Mouse (Mus musculus) kidney, embryonic 15.5 days (tissue): Measurements from ENCODE around the gene 0610009B22Rik. TPM values are rescaled to one million over a fixed set of nuclear protein-coding genes. Genes with fewer than 3 reads are reported as not detected.
A peak's percentile ranks its signal among the peaks of the same experiment; 100 is the strongest.
"Not testable (repeated sequence)": the region's sequence is repeated elsewhere in the genome, so short reads cannot be mapped to it uniquely, and the experiment has no call there.

Source experiments
- ATAC-seq: fragments of 200-750 bp; cut with Nextera tagmentation; replicated peaks from 2 replicates; pipeline ENCODE4 v1.8.0; 2017; ENCODE audit warnings: moderate TSS enrichment; ENCODE audit not compliant: low FRiP score
- H3K27ac ChIP-seq: fragments of 300-500 bp; sonication (generic); 2 replicates; pipeline ENCODE4 v1.5.1; 2015; ENCODE audit warnings: mild to moderate bottlenecking, inconsistent platforms
- H3K27me3 ChIP-seq: fragments of 300-500 bp; sonication (generic); 2 replicates; pipeline ENCODE4 v1.6.1; 2015; ENCODE audit warnings: inconsistent platforms
- H3K36me3 ChIP-seq: fragments of 300-500 bp; sonication (generic); 2 replicates; pipeline ENCODE4 v1.6.1; 2015; ENCODE audit warnings: inconsistent platforms
- H3K4me1 ChIP-seq: fragments of 300-500 bp; sonication (generic); 2 replicates; pipeline ENCODE4 v1.6.1; 2015; ENCODE audit warnings: inconsistent platforms
- H3K4me2 ChIP-seq: fragments of 300-500 bp; sonication (generic); 2 replicates; pipeline ENCODE4 v1.6.1; 2015; ENCODE audit warnings: moderate library complexity, mild to moderate bottlenecking, inconsistent platforms
- H3K4me3 ChIP-seq: fragments of 300-500 bp; sonication (generic); replicated peaks from 2 replicates; pipeline ENCODE4 v1.5.1; 2015; ENCODE audit warnings: mild to moderate bottlenecking, inconsistent platforms
- H3K9ac ChIP-seq: fragments of 300-500 bp; sonication (generic); 2 replicates; pipeline ENCODE4 v1.6.1; 2015; ENCODE audit warnings: mild to moderate bottlenecking, inconsistent platforms
- H3K9me3 ChIP-seq: fragments of 300-500 bp; sonication (generic); replicated peaks from 2 replicates; pipeline ENCODE4 v1.6.1; 2016; ENCODE audit warnings: inconsistent platforms
- WGBS: fragments of 180-500 bp; shearing (Covaris S2); methylation state at CpG from one replicate; pipeline ENCODE4 v1.1.7; 2015; ENCODE audit warnings: mixed read lengths; 5-methylcytosine and 5-hydroxymethylcytosine counted together
- polyA plus RNA-seq: library from polyadenylated mRNA; unstranded; fragments of >200 nt; fragmentation: Nextera tagmentation; extraction: Ambion mirVana; gene quantifications from 2 replicates; pipeline ENCODE4 v1.2.1, GENCODE M21; 2015

The 0610009B22Rik gene
- polyA plus RNA-seq, 1 experiment from 2014 or later, result 107 TPM

DNA sequence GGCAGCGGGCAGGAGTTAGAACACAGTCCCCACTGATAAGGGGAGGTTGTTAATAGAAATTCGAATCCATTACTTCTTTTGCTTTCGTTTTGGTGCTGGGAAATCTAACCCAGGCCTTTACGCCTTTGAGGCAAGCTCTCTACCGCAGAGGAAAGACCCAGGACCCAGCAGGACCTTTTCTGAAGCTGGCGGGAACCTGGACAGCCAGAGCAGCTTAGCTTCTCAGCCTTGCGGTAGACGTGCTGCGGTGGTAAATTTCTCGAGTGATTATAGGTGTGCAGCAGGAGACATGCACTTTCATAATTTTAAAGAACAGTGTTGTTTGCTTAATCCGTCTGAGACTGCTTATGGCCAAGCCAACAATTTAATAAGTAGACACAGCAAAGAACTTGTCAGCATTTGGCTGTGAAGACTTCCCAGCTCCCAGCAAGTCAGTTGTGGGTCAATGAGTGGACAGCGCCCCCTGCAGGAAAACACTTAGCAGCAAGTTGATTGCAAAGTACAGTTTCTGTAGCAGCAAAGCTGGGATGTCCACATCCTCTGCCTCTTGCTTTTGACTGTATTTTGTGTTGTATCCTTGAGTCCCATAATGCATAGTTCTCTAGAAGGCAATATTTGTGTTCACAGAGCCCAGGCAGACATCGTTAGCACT, 7.2 kb downstream of the 0610009B22Rik start:
- 0 out of 2 replicates have a peak, but pooled peaks cover 3% of the 10 kb centered on the region for H3K4me1 ChIP-seq
- H3K4me3 ChIP-seq, result no peak overlapping the region
- no peaks in the 10 kb centered on the region for H3K9me3 ChIP-seq
- no peaks in the 10 kb centered on the region for H3K27me3 ChIP-seq
- ATAC-seq, result peak; percentile 70; the same call in 1 of the 2 replicates
- no peak overlapping the region for H3K27ac ChIP-seq
- peaks cover 5% of the 10 kb centered on the region; the same call in 1 of the 2 replicates for H3K36me3 ChIP-seq
- peak overlapping the region; percentile 21; the same call in 1 of the 2 replicates for H3K4me2 ChIP-seq
- 35% methylated on average over 13 of the region's 13 CpGs for WGBS
- no peak overlapping the region for H3K9ac ChIP-seq

DNA sequence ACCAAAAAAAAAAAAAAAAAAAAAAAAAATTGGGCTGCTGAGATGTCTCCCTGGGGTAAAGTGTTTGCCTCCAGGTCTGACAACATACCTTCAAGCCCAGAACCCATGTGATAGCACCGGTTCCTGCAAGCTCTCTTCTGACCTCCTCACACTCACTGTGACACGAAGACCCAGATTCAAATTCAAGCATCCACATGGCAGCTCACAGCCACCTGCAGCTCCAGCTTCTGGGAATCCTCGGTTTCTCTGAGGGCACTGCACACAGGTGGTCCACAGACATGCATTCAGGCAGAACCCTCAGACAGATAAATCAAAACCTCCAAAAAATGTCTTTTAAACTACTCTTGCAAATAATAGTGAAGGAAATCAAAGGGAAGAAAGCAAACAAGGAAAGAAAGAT, 9.2 kb downstream of the 0610009B22Rik start:
- no peak overlapping the region for H3K4me3 ChIP-seq
- no peak overlapping the region for H3K9ac ChIP-seq
- ATAC-seq, result no peak
- no peaks in the 10 kb centered on the region for H3K27me3 ChIP-seq
- no peak overlapping the region for H3K4me2 ChIP-seq
- WGBS, result 80% methylated on average over 3 of the region's 3 CpGs
- 0 out of 2 replicates have a peak, but pooled peaks cover 3% of the 10 kb centered on the region for H3K4me1 ChIP-seq
- no peaks in the 10 kb centered on the region for H3K9me3 ChIP-seq
- H3K27ac ChIP-seq, result no peak overlapping the region
- no peaks in the 10 kb centered on the region for H3K36me3 ChIP-seq

DNA sequence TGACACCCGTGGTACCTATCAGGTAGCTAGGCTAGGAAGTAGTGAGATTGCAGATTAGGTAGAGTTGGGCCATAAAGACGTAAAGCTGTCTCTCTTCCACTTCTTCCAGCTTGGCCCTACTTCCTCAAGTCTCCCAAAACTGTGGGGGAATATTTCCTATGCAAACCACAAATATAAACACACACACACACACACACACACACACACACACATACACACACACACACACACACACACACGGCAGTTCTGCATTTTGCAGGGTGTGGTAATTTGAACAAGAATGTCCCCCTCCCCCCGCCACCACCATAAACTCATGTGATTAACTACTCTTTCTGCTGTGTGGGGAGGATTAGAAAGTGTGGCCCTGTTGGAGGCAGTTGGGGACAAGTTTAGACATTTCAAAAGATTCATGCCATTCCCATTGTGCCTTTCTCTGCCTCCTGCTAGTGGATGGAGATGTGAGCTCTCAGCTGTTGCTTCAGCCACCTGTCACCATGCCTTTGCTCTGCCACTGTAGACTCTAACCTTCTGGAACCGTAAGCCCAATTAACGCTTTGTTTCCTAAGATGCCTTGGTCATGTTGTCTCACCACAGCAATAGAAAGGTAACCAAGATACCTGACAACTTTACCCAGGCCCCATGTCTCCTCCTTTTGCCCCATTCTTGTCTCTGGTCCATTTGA, 10.8 kb downstream of the 0610009B22Rik start:
- ATAC-seq, result no peak

DNA sequence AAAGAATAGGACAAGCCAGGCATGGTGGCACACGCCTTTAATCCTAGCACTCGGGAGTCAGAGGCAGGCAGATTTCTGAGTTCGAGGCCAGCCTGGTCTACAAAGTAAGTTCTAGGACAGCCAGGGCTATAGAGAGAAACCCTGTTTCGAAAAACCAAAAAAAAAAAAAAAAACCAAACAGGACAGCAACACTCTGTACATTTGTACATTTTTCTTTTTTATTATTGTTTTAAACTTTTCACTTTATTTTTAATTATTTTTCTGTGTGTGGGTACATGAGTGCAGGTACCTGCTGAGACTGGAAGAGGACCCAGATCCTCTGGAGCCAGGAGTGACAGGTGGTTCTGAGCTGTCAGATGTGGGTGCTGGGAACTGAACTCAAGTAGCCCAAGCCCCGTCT, 13.3 kb downstream of the 0610009B22Rik start:
- H3K9ac ChIP-seq, result no peak overlapping the region
- peaks cover 5% of the 10 kb centered on the region for H3K4me1 ChIP-seq
- H3K27ac ChIP-seq, result no peak overlapping the region
- 76% methylated on average over 5 of the region's 5 CpGs for WGBS
- no peaks in the 10 kb centered on the region for H3K9me3 ChIP-seq
- no peaks in the 10 kb centered on the region for H3K27me3 ChIP-seq
- H3K4me2 ChIP-seq, result no peak overlapping the region
- H3K36me3 ChIP-seq, result no peaks in the 10 kb centered on the region
- ATAC-seq, result no peak
- no peak overlapping the region for H3K4me3 ChIP-seq

More for the DNA sequence above, 10.8 kb downstream of the 0610009B22Rik start:
- H3K27ac ChIP-seq, result no peak overlapping the region
- no peak overlapping the region for H3K4me3 ChIP-seq
- H3K9me3 ChIP-seq, result no peaks in the 10 kb centered on the region
- peaks cover 8% of the 10 kb centered on the region for H3K4me1 ChIP-seq
- H3K9ac ChIP-seq, result no peak overlapping the region
- H3K36me3 ChIP-seq, result no peaks in the 10 kb centered on the region
- 56% methylated on average over 6 of the region's 6 CpGs for WGBS
- H3K27me3 ChIP-seq, result no peaks in the 10 kb centered on the region
- H3K4me2 ChIP-seq, result no peak overlapping the region

DNA sequence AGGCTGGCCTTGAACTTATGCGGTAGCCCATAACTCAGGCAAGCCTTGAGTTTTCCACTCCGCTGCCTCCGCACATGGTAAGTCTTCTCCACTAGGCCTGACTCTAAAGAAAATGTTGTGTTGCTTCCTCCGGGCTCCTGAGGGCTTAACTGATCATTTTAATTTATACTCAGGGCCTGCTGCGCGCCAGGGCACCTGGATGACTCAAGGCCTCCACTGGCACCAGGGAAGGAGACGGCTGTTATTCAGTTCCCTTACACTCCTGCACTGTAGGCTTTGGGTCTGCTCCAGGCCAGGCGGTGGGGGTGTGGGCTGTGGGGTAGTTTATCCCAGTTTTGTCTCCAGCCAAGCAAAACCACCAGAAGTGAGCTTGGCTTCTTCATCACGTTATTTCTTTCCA, 15.4 kb downstream of the 0610009B22Rik start:
- WGBS, result 65% methylated on average over 9 of the region's 9 CpGs
- Histone ChIP-seq H3K9ac (no peak overlapping the region), H3K4me1 (peaks cover 5% of the 10 kb centered on the region), H3K27ac (peak overlapping the region; percentile 43; the same call in 1 of the 2 replicates), H3K27me3 (no peaks in the 10 kb centered on the region), H3K4me3 (no peak overlapping the region), H3K9me3 (no peaks in the 10 kb centered on the region), H3K4me2 (no peak overlapping the region), H3K36me3 (no peaks in the 10 kb centered on the region)
- ATAC-seq, result no peak

DNA sequence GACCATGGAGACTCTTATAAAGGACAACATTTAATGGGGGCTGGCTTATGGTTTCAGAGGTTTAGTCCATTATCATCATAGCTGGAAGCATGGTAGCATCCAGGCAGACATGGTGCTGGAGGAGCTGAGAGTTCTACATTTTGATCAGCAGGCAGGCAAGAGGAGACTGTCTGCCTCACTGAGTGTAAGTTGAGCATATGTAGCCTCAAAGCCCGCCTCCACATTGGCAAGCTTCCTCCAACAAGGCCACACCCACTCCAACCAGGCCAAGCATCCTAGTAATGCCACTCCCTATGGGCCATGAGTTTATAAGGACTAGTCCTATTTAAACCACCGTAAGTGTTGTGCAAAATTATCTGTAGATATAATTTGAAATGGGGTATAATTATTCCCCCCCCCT, 17.3 kb downstream of the 0610009B22Rik start:
- 90% methylated on average over 2 of the region's 2 CpGs for WGBS
- Histone ChIP-seq H3K9ac (no peak overlapping the region), H3K4me1 (peaks cover 5% of the 10 kb centered on the region)

DNA sequence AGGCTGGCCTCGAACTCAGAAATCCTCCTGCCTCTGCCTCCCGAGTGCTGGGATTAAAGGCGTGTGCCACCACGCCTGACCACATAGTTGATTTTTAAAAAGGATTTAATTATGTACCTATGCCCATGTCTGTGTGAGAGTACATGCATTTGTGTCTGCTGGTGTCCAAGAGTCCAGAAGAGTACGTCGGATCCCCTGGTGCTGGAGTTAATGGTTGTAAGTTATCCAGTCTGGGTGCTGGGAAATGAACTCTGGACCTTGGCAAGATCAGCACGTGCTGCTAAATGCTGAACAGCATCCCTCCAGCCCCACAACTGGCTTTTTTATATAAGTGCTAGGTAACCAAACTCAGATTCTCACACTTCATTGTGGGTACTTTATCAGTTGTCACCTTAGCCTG, 17.8 kb downstream of the 0610009B22Rik start:
- 90% methylated on average over 7 of the region's 7 CpGs for whole genome bisulfite sequencing

More for the DNA sequence above, 17.3 kb downstream of the 0610009B22Rik start:
- Histone ChIP-seq H3K27ac (no peak overlapping the region), H3K9me3 (no peaks in the 10 kb centered on the region), H3K4me2 (no peak overlapping the region), H3K36me3 (no peaks in the 10 kb centered on the region), H3K27me3 (no peaks in the 10 kb centered on the region), H3K4me3 (no peak overlapping the region)
- no peak for ATAC-seq

DNA sequence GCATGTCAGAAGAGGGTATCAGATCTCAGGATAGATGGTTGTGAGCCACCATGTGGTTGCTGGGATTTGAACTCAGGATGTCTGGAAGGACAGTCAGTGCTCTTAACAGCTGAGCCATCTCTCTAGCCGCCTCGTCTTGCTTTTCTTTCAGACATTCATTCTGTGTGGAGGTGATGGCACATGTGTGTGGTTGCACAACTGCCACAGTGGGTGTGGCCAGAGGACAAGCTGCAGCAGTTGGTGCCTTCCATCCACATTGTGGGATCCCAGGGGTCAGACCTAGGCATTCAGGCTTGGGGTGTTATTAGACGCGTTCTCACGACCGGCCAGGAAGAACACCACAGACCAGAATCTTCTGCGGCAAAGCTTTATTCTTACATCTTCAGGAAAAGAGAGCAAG, 23.9 kb downstream of the 0610009B22Rik start:
- H3K9me3 ChIP-seq, H3K27me3 ChIP-seq, ATAC-seq, H3K4me3 ChIP-seq, H3K9ac ChIP-seq, H3K27ac ChIP-seq, H3K4me2 ChIP-seq, H3K4me1 ChIP-seq, H3K36me3 ChIP-seq: not testable (repeated sequence)
- WGBS, result 94% methylated on average over 7 of the region's 7 CpGs

More for the DNA sequence above, 17.8 kb downstream of the 0610009B22Rik start:
- Histone ChIP-seq H3K4me3 (no peak overlapping the region), H3K36me3 (no peaks in the 10 kb centered on the region), H3K9me3 (no peaks in the 10 kb centered on the region), H3K9ac (no peak overlapping the region), H3K27me3 (no peaks in the 10 kb centered on the region), H3K4me2 (no peak overlapping the region), H3K4me1 (peaks cover 5% of the 10 kb centered on the region), H3K27ac (no peak overlapping the region)
- ATAC-seq, result no peak

DNA sequence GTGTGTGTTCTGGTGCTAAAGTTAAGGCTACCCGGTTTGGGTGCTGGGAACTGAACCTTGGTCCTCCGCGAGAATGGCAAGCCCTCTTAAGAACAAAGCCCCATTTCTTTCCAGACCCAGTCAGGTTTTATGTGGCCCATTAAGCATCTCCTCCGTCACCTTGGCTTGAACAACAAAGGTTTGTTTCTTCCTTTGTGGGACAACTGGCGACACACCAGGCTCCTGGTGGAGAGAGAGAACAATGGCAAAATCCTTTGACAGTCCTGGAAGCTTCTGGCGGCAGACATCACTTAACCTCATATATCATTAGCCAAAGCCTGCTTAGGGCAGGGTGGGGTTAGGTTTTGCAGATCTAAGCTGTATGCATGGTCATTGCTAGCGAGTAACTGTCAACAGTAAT, 26.0 kb downstream of the 0610009B22Rik start:
- no peak for ATAC-seq
- no peak overlapping the region for H3K27ac ChIP-seq
- WGBS, result 78% methylated on average over 7 of the region's 7 CpGs
- H3K27me3 ChIP-seq, result no peaks in the 10 kb centered on the region
- no peaks in the 10 kb centered on the region for H3K9me3 ChIP-seq
- H3K4me3 ChIP-seq, result no peak overlapping the region
- no peaks in the 10 kb centered on the region for H3K36me3 ChIP-seq
- no peak overlapping the region for H3K9ac ChIP-seq
- no peak overlapping the region for H3K4me2 ChIP-seq
- peaks cover 13% of the 10 kb centered on the region for H3K4me1 ChIP-seq

DNA sequence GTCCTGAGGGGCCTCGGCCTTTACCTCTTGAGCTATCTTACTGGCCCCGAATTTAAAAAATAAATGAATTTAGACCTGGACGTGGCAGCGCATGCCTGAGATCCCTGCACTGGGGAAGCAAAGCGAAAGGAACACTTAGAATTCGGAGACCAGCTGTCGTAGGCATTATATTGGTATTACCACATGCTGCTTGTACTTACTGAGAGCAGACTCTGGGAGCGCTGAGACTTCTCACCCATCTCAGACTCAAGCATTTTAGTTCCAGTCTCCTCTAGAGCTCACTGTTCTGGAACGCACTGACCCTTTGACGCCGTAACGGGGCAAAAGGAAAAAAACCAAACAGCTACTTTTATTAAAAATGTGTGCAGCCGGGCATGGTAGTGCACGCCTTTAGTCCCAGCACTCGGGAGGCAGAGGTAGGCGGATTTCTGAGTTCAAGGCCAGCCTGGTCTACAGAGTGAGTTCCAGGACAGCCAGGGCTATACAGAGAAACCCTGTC, 26.8 kb downstream of the 0610009B22Rik start:
- H3K27me3 ChIP-seq, result no peaks in the 10 kb centered on the region
- no peak overlapping the region for H3K27ac ChIP-seq
- H3K4me1 ChIP-seq, result peaks cover 18% of the 10 kb centered on the region
- no peak overlapping the region for H3K9ac ChIP-seq
- WGBS, result 79% methylated on average over 16 of the region's 16 CpGs
- H3K4me3 ChIP-seq, result no peak overlapping the region
- H3K9me3 ChIP-seq, result no peaks in the 10 kb centered on the region
- H3K4me2 ChIP-seq, result no peak overlapping the region
- no peaks in the 10 kb centered on the region for H3K36me3 ChIP-seq
- no peak for ATAC-seq

DNA sequence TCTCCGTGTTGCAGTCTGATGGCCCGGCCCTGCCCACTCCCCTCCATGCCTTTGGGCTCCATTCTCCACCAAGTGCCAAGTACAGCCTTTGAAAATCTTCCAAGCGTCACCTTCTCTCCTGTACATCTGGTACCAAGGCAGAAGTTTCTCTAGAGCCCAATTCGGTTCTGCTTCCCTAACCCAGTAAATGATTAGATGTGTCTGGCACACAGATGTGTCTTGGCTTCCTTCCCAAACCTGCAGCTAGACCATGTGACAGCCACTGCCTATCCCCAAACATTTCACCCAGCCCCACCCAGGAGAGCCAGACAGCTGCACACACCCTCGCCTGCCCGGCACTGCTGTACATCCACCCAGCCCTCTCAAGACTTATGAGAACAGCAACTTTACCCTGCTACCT, 30.0 kb downstream of the 0610009B22Rik start:
- no peak overlapping the region for H3K9ac ChIP-seq
- WGBS, result 57% methylated on average over 6 of the region's 6 CpGs
- H3K27ac ChIP-seq, result peak overlapping the region; percentile 24

DNA sequence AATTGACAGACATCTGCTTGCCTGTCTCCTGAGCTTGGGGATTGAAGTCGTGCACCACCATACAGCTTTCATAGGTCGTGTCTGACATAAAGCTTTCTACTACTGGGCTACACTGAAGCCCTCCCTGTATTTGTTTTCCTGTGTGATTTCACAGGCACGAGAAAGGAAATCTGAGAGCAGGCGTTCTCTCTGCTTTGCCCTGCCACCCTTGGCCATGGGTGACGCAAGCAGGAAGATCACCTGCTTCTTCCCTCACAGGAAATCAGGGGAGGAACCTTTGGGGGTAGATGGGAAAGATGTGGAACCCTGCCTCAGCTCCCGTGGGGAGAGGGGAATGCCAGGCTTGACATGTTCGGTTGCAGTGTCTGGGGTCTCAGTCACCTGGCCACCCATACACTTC, 30.4 kb downstream of the 0610009B22Rik start:
- WGBS, result 39% methylated on average over 7 of the region's 7 CpGs
- H3K9ac ChIP-seq, result no peak overlapping the region
- H3K27ac ChIP-seq, result peak overlapping the region; percentile 24
- no peaks in the 10 kb centered on the region for H3K9me3 ChIP-seq
- H3K4me1 ChIP-seq, result peaks cover 25% of the 10 kb centered on the region
- H3K27me3 ChIP-seq, result no peaks in the 10 kb centered on the region
- peaks cover 5% of the 10 kb centered on the region; the same call in 1 of the 2 replicates for H3K36me3 ChIP-seq
- H3K4me3 ChIP-seq, result no peak overlapping the region
- ATAC-seq, result 0 out of 2 replicates have a peak, but pooled peaks have one; percentile 27
- no peak overlapping the region for H3K4me2 ChIP-seq

More for the DNA sequence above, 30.0 kb downstream of the 0610009B22Rik start:
- peak; percentile 57; the same call in 1 of the 2 replicates for ATAC-seq
- no peak overlapping the region for H3K4me3 ChIP-seq
- H3K9me3 ChIP-seq, result no peaks in the 10 kb centered on the region
- no peak overlapping the region for H3K4me2 ChIP-seq
- peaks cover 25% of the 10 kb centered on the region for H3K4me1 ChIP-seq
- no peaks in the 10 kb centered on the region for H3K27me3 ChIP-seq
- peaks cover 5% of the 10 kb centered on the region; the same call in 1 of the 2 replicates for H3K36me3 ChIP-seq
